Comparison of ENCODE assay signal across 17 mouse cellular contexts in the genomic region with DNA sequence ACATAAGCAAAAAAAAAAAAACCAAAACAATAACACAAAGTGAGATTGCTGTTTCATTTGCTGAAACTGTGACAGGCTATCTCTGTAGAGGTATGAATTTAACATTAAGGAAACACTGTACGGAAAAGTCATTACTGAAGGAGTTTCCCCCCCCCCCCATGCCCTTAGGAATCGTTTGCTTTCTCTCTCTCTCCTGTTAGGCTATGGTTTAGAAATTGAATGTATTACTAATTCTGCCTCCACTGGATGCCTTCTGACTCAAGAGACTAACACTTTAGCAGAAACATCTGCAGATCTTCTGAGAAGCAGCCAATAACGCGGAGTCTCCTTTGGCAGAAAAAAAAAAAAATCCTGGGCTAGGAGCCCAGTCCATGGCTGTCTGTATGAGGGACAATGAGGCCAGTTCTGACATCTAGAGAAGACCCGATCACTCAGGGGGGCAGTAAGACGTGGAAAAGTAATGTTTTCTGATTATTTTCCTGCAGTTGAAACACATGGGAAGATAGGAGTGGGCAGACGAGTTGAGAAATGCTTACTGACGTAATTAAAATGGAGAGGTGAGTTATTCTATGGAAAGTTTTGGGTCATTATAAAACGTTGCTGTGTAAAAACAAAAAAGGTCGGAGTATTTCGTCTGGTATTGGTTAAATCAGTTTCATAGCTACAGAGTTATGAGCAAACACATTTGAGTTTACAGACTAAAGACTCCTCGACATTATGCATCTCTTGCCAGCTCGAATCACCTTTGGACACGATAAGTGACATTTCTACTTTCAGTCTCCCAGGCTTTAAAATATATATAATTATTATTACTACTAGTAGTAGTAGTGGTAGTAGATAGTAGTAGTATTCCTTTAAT. TPM values are rescaled to one million over a fixed set of nuclear protein-coding genes. Genes with fewer than 3 reads are reported as not detected.
DNase-seq lines count a peak whose midpoint lies in the region; ATAC-seq and TF ChIP-seq lines count a peak whose summit lies in the region.
"Had no signal": no experiment of that assay in that cellular context is flagged by ENCODE, and none has a peak within 500 bp of the region (broad histone marks: within the 10 kb centered on the region; RNA-seq: fewer than 3 reads in every experiment).

No protein-coding gene starts in this region.

- peak overlapping the region; percentile 58 for H3K27ac ChIP-seq in embryonic facial prominence, embryonic 14.5 days (replicated peaks; ENCODE audit: low read depth, low read length)
- H3K27ac ChIP-seq in embryonic facial prominence, embryonic 10.5 days (replicated peaks): no peak overlapping the region
- no peak overlapping the region for H3K27ac ChIP-seq in lung, embryonic 14.5 days (ENCODE audit: low read depth)
- no peak overlapping the region for H3K27ac ChIP-seq in limb, embryonic 15.5 days
- H3K27ac ChIP-seq: embryonic facial prominence, embryonic 13.5 days; macrophage; midbrain, embryonic 13.5 days had no signal

- no peaks in the 10 kb centered on the region for H3K9me3 ChIP-seq in embryonic facial prominence, embryonic 14.5 days (ENCODE audit: control insufficient read depth, low read length)
- no peaks in the 10 kb centered on the region for H3K9me3 ChIP-seq in embryonic facial prominence, embryonic 10.5 days
- H3K9me3 ChIP-seq in lung, embryonic 14.5 days (ENCODE audit: low read depth, low read length): no peaks in the 10 kb centered on the region
- H3K9me3 ChIP-seq in limb, embryonic 15.5 days: no peaks in the 10 kb centered on the region
- H3K9me3 ChIP-seq: embryonic facial prominence, embryonic 13.5 days; limb, embryonic 12.5 days; midbrain, embryonic 13.5 days had no signal

- WGBS in embryonic facial prominence, embryonic 14.5 days: 52% methylated on average over 14 of the region's 14 CpGs
- WGBS in embryonic facial prominence, embryonic 10.5 days: 88% methylated on average over 14 of the region's 14 CpGs
- 49% methylated on average over 14 of the region's 14 CpGs for WGBS in lung, embryonic 14.5 days
- 40% methylated on average over 14 of the region's 14 CpGs for WGBS in limb, embryonic 15.5 days

- H3K4me1 ChIP-seq in embryonic facial prominence, embryonic 14.5 days (ENCODE audit: control insufficient read depth, insufficient read depth, low read length): peaks cover 7% of the 10 kb centered on the region
- peaks cover 4% of the 10 kb centered on the region; the same call in 1 of the 2 replicates for H3K4me1 ChIP-seq in embryonic facial prominence, embryonic 10.5 days
- no peaks in the 10 kb centered on the region for H3K4me1 ChIP-seq in lung, embryonic 14.5 days (ENCODE audit: insufficient read depth)
- peaks cover 3% of the 10 kb centered on the region; the same call in 1 of the 2 replicates for H3K4me1 ChIP-seq in limb, embryonic 15.5 days
- H3K4me1 ChIP-seq: embryonic facial prominence, embryonic 13.5 days; limb, embryonic 12.5 days had no signal

- no peak overlapping the region for H3K9ac ChIP-seq in embryonic facial prominence, embryonic 14.5 days (ENCODE audit: low read depth, low read length)
- no peak overlapping the region for H3K9ac ChIP-seq in lung, embryonic 14.5 days
- H3K9ac ChIP-seq in limb, embryonic 15.5 days: no peak overlapping the region
- H3K9ac ChIP-seq: embryonic facial prominence, embryonic 13.5 days; limb, embryonic 12.5 days; midbrain, embryonic 13.5 days had no signal

- H3K27me3 ChIP-seq in embryonic facial prominence, embryonic 14.5 days (replicated peaks; ENCODE audit: control insufficient read depth, insufficient read depth, low read length): no peaks in the 10 kb centered on the region
- H3K27me3 ChIP-seq in embryonic facial prominence, embryonic 10.5 days (replicated peaks; ENCODE audit: low read depth, poor library complexity, severe bottlenecking): no peaks in the 10 kb centered on the region
- no peaks in the 10 kb centered on the region for H3K27me3 ChIP-seq in lung, embryonic 14.5 days (ENCODE audit: insufficient read depth, low read length)
- H3K27me3 ChIP-seq in limb, embryonic 15.5 days: no peaks in the 10 kb centered on the region
- H3K27me3 ChIP-seq: embryonic facial prominence, embryonic 13.5 days; limb, embryonic 12.5 days had no signal

- peak; percentile 89 for DNase-seq in embryonic facial prominence, embryonic 14.5 days (ENCODE audit: low spot score)
- DNase-seq in embryonic facial prominence, embryonic 10.5 days (ENCODE audit: low spot score): no peak
- peak; percentile 86 for DNase-seq in lung, embryonic 14.5 days
- no peak for DNase-seq in lung, adult 18-20 months
- no peak for DNase-seq in adrenal gland, postnatal 4 days (ENCODE audit: low spot score in 2 of 2)
- DNase-seq in right cerebral cortex, postnatal 25 days: no peak
- DNase-seq: adrenal gland, postnatal 14 days; kidney, adult 8-10 months; right cerebral cortex, postnatal 4 days; thymus, postnatal 14 days had no signal

- H3K4me3 ChIP-seq in embryonic facial prominence, embryonic 14.5 days (ENCODE audit: low read depth, low read length): no peak overlapping the region
- H3K4me3 ChIP-seq in embryonic facial prominence, embryonic 10.5 days: no peak overlapping the region
- H3K4me3 ChIP-seq in lung, embryonic 14.5 days (ENCODE audit: low read depth, low read length): no peak overlapping the region
- H3K4me3 ChIP-seq in limb, embryonic 15.5 days: no peak overlapping the region
- H3K4me3 ChIP-seq: embryonic facial prominence, embryonic 13.5 days; limb, embryonic 12.5 days; midbrain, embryonic 13.5 days had no signal

- H3K4me2 ChIP-seq in embryonic facial prominence, embryonic 14.5 days (ENCODE audit: low read depth, low read length): 0 out of 2 replicates have a peak overlapping the region, but pooled peaks have one; percentile 4
- H3K4me2 ChIP-seq in lung, embryonic 14.5 days: no peak overlapping the region
- no peak overlapping the region for H3K4me2 ChIP-seq in limb, embryonic 15.5 days
- H3K4me2 ChIP-seq: embryonic facial prominence, embryonic 13.5 days; limb, embryonic 12.5 days; midbrain, embryonic 13.5 days had no signal

- H3K36me3 ChIP-seq in embryonic facial prominence, embryonic 14.5 days (ENCODE audit: control insufficient read depth, insufficient read depth, low read length): no peaks in the 10 kb centered on the region
- no peaks in the 10 kb centered on the region for H3K36me3 ChIP-seq in embryonic facial prominence, embryonic 10.5 days (replicated peaks)
- no peaks in the 10 kb centered on the region for H3K36me3 ChIP-seq in lung, embryonic 14.5 days (ENCODE audit: insufficient read depth)
- no peaks in the 10 kb centered on the region for H3K36me3 ChIP-seq in limb, embryonic 15.5 days
- H3K36me3 ChIP-seq: embryonic facial prominence, embryonic 13.5 days; limb, embryonic 12.5 days; midbrain, embryonic 13.5 days had no signal

- peak; percentile 74 for ATAC-seq in embryonic facial prominence, embryonic 14.5 days (ENCODE audit: low read depth)
- ATAC-seq in lung, embryonic 14.5 days (ENCODE audit: insufficient read depth): peak; percentile 85
- ATAC-seq in limb, embryonic 15.5 days (ENCODE audit: insufficient number of reproducible peaks, low FRiP score, low TSS enrichment, low read depth): peak; percentile 79; the same call in 1 of the 2 replicates
- no peak for ATAC-seq in granulocyte monocyte progenitor cell, adult 5-6 weeks (replicated peaks; ENCODE audit: poor library complexity, severe bottlenecking)
- ATAC-seq: forebrain, embryonic 16.5 days; midbrain, embryonic 13.5 days had no signal

- no peak for TF ChIP-seq CTCF in lung, embryonic 14.5 days (IDR thresholded peaks at IDR 0.05; ENCODE audit: low read depth)

RNA-seq across cellular contexts. Expression of a gene that starts 24.5 kb away (rescaled TPM):
- 161 and 176 TPM in 2 replicates for polyA plus RNA-seq in embryonic facial prominence, embryonic 14.5 days (2014; fragmentation: Nextera tagmentation; extraction: Ambion mirVana)
- polyA plus RNA-seq in embryonic facial prominence, embryonic 10.5 days (2016; fragmentation: Nextera tagmentation; extraction: Ambion mirVana): 221 and 223 TPM in 2 replicates
- 191 and 193 TPM in 2 replicates for polyA plus RNA-seq in lung, embryonic 14.5 days (2014; fragmentation: Nextera tagmentation; extraction: Ambion mirVana)
- polyA plus RNA-seq in limb, embryonic 15.5 days (2015; fragmentation: Nextera tagmentation; extraction: Ambion mirVana): 132 and 137 TPM in 2 replicates
- total RNA-seq in granulocyte monocyte progenitor cell, adult 5-6 weeks (2014; fragmentation: Nextera tagmentation): 116 and 121 TPM in 2 replicates
- 155 and 171 TPM in 2 replicates for total RNA-seq in granulocyte monocyte progenitor cell, adult 5-6 weeks (2017)
- total RNA-seq in adrenal gland, postnatal 4 days (2021): 100 to 1,000 TPM; 125 to 126 TPM

RNA-seq across cellular contexts. Expression of a gene that starts 43.9 kb away (rescaled TPM):
- polyA plus RNA-seq in embryonic facial prominence, embryonic 14.5 days (2014; fragmentation: Nextera tagmentation; extraction: Ambion mirVana): 35.4 and 40.8 TPM in 2 replicates
- polyA plus RNA-seq in embryonic facial prominence, embryonic 10.5 days (2016; fragmentation: Nextera tagmentation; extraction: Ambion mirVana): 72.3 and 80.2 TPM in 2 replicates
- 62.0 and 64.2 TPM in 2 replicates for polyA plus RNA-seq in lung, embryonic 14.5 days (2014; fragmentation: Nextera tagmentation; extraction: Ambion mirVana)
- polyA plus RNA-seq in limb, embryonic 15.5 days (2015; fragmentation: Nextera tagmentation; extraction: Ambion mirVana): 41.2 and 44.9 TPM in 2 replicates
- total RNA-seq in granulocyte monocyte progenitor cell, adult 5-6 weeks (2014; fragmentation: Nextera tagmentation): 46.0 and 48.5 TPM in 2 replicates
- 113 and 143 TPM in 2 replicates for total RNA-seq in granulocyte monocyte progenitor cell, adult 5-6 weeks (2017)
- total RNA-seq in adrenal gland, postnatal 4 days (2021): 10 to 100 TPM; 35.9 to 38.0 TPM

RNA-seq across cellular contexts. Expression of a gene that starts 55.7 kb away (rescaled TPM):
- 28.7 and 35.9 TPM in 2 replicates for polyA plus RNA-seq in embryonic facial prominence, embryonic 14.5 days (2014; fragmentation: Nextera tagmentation; extraction: Ambion mirVana)
- 7.4 and 8.2 TPM in 2 replicates for polyA plus RNA-seq in embryonic facial prominence, embryonic 10.5 days (2016; fragmentation: Nextera tagmentation; extraction: Ambion mirVana)
- 24.5 and 26.7 TPM in 2 replicates for polyA plus RNA-seq in lung, embryonic 14.5 days (2014; fragmentation: Nextera tagmentation; extraction: Ambion mirVana)
- 27.0 and 30.8 TPM in 2 replicates for polyA plus RNA-seq in limb, embryonic 15.5 days (2015; fragmentation: Nextera tagmentation; extraction: Ambion mirVana)
- 1.3 and 2.1 TPM in 2 replicates for total RNA-seq in granulocyte monocyte progenitor cell, adult 5-6 weeks (2014; fragmentation: Nextera tagmentation)
- 2.8 and 3.9 TPM in 2 replicates for total RNA-seq in granulocyte monocyte progenitor cell, adult 5-6 weeks (2017)
- 10 to 100 TPM; 32.4 to 44.6 TPM for total RNA-seq in adrenal gland, postnatal 4 days (2021)

Comparison
In these comparisons a context has a peak if more than half of its experiments do, and no peak if none do; other contexts are left out.
1. DNase-seq: peak in embryonic facial prominence, embryonic 14.5 days (single experiment) and lung, embryonic 14.5 days (single experiment); none in embryonic facial prominence, embryonic 10.5 days (single experiment), lung, adult 18-20 months (0 of 2), adrenal gland, postnatal 4 days (0 of 2) and right cerebral cortex, postnatal 25 days (single experiment).